Mouse (Mus musculus): Measurements from ENCODE around the gene Ndufa5. TPM values are rescaled to one million over a fixed set of nuclear protein-coding genes. Genes with fewer than 3 reads are reported as not detected.

Gene Ndufa5
- 3.6 and 3.8 TPM in 2 replicates for polyA plus RNA-seq (2012; rRNA removed)

GRCm38 (mm10) chr6:24527155-24528063 is at the start of gene Ndufa5:
Gene Ndufa5, minus strand, starts transcription at chr6:24528013.
- peak within 1 kb of the TSS; percentile 78 for H3K4me3 ChIP-seq (ENCODE audit: control insufficient read depth, insufficient read depth, low read length)
- WGBS = under 1% methylated on average over 53 of the region's 53 CpGs
- TF ChIP-seq POLR2A (IDR thresholded peaks at IDR 0.05; ENCODE audit: control insufficient read depth, extremely low read depth, insufficient read depth, low read length, poor library complexity) (0 out of 2 replicates have a peak, but pooled peaks have one; percentile 37), CTCF (IDR thresholded peaks at IDR 0.05; ENCODE audit: borderline replicate concordance, control insufficient read depth, extremely low read depth, insufficient read depth, low read length, poor library complexity) (no peak)

GRCm38 (mm10) chr6:24573319-24573718 is 45.5 kb upstream of the Ndufa5 start:
- Histone ChIP-seq H3K4me3 (ENCODE audit: control insufficient read depth, insufficient read depth, low read length) (no peak overlapping the region), H3K27me3 (ENCODE audit: control insufficient read depth, insufficient read depth, low read length) (no peaks in the 10 kb centered on the region), H3K4me1 (replicated peaks; ENCODE audit: control insufficient read depth, insufficient read depth, low read length) (no peaks in the 10 kb centered on the region), H3K36me3 (ENCODE audit: control insufficient read depth, insufficient read depth, low read length) (no peaks in the 10 kb centered on the region), H3K27ac (ENCODE audit: control insufficient read depth, insufficient read depth, low read length) (no peak overlapping the region)
- no peak for DNase-seq
- TF ChIP-seq CTCF (IDR thresholded peaks at IDR 0.05; ENCODE audit: borderline replicate concordance, control insufficient read depth, extremely low read depth, insufficient read depth, low read length, poor library complexity) (no peak), POLR2A (IDR thresholded peaks at IDR 0.05; ENCODE audit: control insufficient read depth, extremely low read depth, insufficient read depth, low read length, poor library complexity) (no peak)

More at GRCm38 (mm10) chr6:24527155-24528063, at the start of gene Ndufa5:
- H3K4me1 ChIP-seq (replicated peaks; ENCODE audit: control insufficient read depth, insufficient read depth, low read length) = peaks cover 6% of the 10 kb centered on the region
- DNase-seq = peak; percentile 92
- H3K36me3 ChIP-seq (ENCODE audit: control insufficient read depth, insufficient read depth, low read length) = 0 out of 2 replicates have a peak, but pooled peaks cover 2% of the 10 kb centered on the region
- H3K27me3 ChIP-seq (ENCODE audit: control insufficient read depth, insufficient read depth, low read length) = no peaks in the 10 kb centered on the region
- H3K27ac ChIP-seq (ENCODE audit: control insufficient read depth, insufficient read depth, low read length) = 0 out of 2 replicates have a peak within 1 kb of the TSS, but pooled peaks have one; percentile 15

- no peak for TF ChIP-seq CTCF (IDR thresholded peaks at IDR 0.05; ENCODE audit: borderline replicate concordance, control insufficient read depth, extremely low read depth, insufficient read depth, low read length, poor library complexity)
- no peak for TF ChIP-seq POLR2A (IDR thresholded peaks at IDR 0.05; ENCODE audit: control insufficient read depth, extremely low read depth, insufficient read depth, low read length, poor library complexity)
- Histone ChIP-seq H3K36me3 (ENCODE audit: control insufficient read depth, insufficient read depth, low read length) (no peaks in the 10 kb centered on the region), H3K27ac (ENCODE audit: control insufficient read depth, insufficient read depth, low read length) (no peak overlapping the region), H3K27me3 (ENCODE audit: control insufficient read depth, insufficient read depth, low read length) (no peaks in the 10 kb centered on the region), H3K4me1 (replicated peaks; ENCODE audit: control insufficient read depth, insufficient read depth, low read length) (no peaks in the 10 kb centered on the region), H3K4me3 (ENCODE audit: control insufficient read depth, insufficient read depth, low read length) (no peak overlapping the region)
- WGBS = 93% methylated on average over 14 of the region's 14 CpGs
- no peak for DNase-seq
Measured at GRCm38 (mm10) chr6:24572431-24572830, 44.6 kb upstream of the Ndufa5 start.

GRCm38 (mm10) chr6:24571126-24571525 is 43.3 kb upstream of the Ndufa5 start:
- Histone ChIP-seq H3K4me3 (ENCODE audit: control insufficient read depth, insufficient read depth, low read length) (no peak overlapping the region), H3K27me3 (ENCODE audit: control insufficient read depth, insufficient read depth, low read length) (no peaks in the 10 kb centered on the region), H3K36me3 (ENCODE audit: control insufficient read depth, insufficient read depth, low read length) (no peaks in the 10 kb centered on the region), H3K27ac (ENCODE audit: control insufficient read depth, insufficient read depth, low read length) (no peak overlapping the region), H3K4me1 (replicated peaks; ENCODE audit: control insufficient read depth, insufficient read depth, low read length) (no peaks in the 10 kb centered on the region)
- WGBS = 71% methylated on average over 6 of the region's 6 CpGs
- no peak for TF ChIP-seq CTCF (IDR thresholded peaks at IDR 0.05; ENCODE audit: borderline replicate concordance, control insufficient read depth, extremely low read depth, insufficient read depth, low read length, poor library complexity)
- TF ChIP-seq POLR2A (IDR thresholded peaks at IDR 0.05; ENCODE audit: control insufficient read depth, extremely low read depth, insufficient read depth, low read length, poor library complexity) = no peak
- DNase-seq = no peak

- no peaks in the 10 kb centered on the region for H3K27me3 ChIP-seq (ENCODE audit: control insufficient read depth, insufficient read depth, low read length)
Measured at GRCm38 (mm10) chr6:24570278-24570677, 42.5 kb upstream of the Ndufa5 start.

GRCm38 (mm10) chr6:24569711-24570110 is 41.9 kb upstream of the Ndufa5 start:
- no peaks in the 10 kb centered on the region for H3K4me1 ChIP-seq (replicated peaks; ENCODE audit: control insufficient read depth, insufficient read depth, low read length)
- H3K36me3 ChIP-seq (ENCODE audit: control insufficient read depth, insufficient read depth, low read length) = no peaks in the 10 kb centered on the region
- no peak for TF ChIP-seq CTCF (IDR thresholded peaks at IDR 0.05; ENCODE audit: borderline replicate concordance, control insufficient read depth, extremely low read depth, insufficient read depth, low read length, poor library complexity)
- no peaks in the 10 kb centered on the region for H3K27me3 ChIP-seq (ENCODE audit: control insufficient read depth, insufficient read depth, low read length)
- no peak overlapping the region for H3K4me3 ChIP-seq (ENCODE audit: control insufficient read depth, insufficient read depth, low read length)
- DNase-seq = no peak
- no peak overlapping the region for H3K27ac ChIP-seq (ENCODE audit: control insufficient read depth, insufficient read depth, low read length)
- WGBS = 100% methylated on average over 1 of the region's 1 CpGs

More at GRCm38 (mm10) chr6:24570278-24570677, 42.5 kb upstream of the Ndufa5 start:
- Histone ChIP-seq H3K4me1 (replicated peaks; ENCODE audit: control insufficient read depth, insufficient read depth, low read length) (no peaks in the 10 kb centered on the region), H3K36me3 (ENCODE audit: control insufficient read depth, insufficient read depth, low read length) (no peaks in the 10 kb centered on the region), H3K4me3 (ENCODE audit: control insufficient read depth, insufficient read depth, low read length) (no peak overlapping the region), H3K27ac (ENCODE audit: control insufficient read depth, insufficient read depth, low read length) (no peak overlapping the region)
- TF ChIP-seq CTCF (IDR thresholded peaks at IDR 0.05; ENCODE audit: borderline replicate concordance, control insufficient read depth, extremely low read depth, insufficient read depth, low read length, poor library complexity) (no peak), POLR2A (IDR thresholded peaks at IDR 0.05; ENCODE audit: control insufficient read depth, extremely low read depth, insufficient read depth, low read length, poor library complexity) (no peak)
- 92% methylated on average over 11 of the region's 11 CpGs for WGBS
- no peak for DNase-seq

Measured in thymus, adult 2 months (tissue).